Mouse (Mus musculus): ENCODE results near the gene Jph4. TPM values are rescaled to one million over a fixed set of nuclear protein-coding genes. Genes with fewer than 3 reads are reported as not detected.

Gene Jph4
- polyA plus RNA-seq, 1 experiment, result 0.25 TPM

- 0 out of 2 replicates have a peak, but pooled peaks cover 4% of the 10 kb centered on the region for H3K4me1 ChIP-seq (ENCODE audit: control insufficient read depth, insufficient read depth, low read length)
- H3K27me3 ChIP-seq (replicated peaks; ENCODE audit: control insufficient read depth, insufficient read depth, low read length), result no peaks in the 10 kb centered on the region; the same call in 1 of the 2 replicates
- no peak for DNase-seq
- no peak overlapping the region for H3K27ac ChIP-seq (ENCODE audit: insufficient read depth, low read depth, low read length)
- TF ChIP-seq CTCF (conservative IDR thresholded peaks at IDR 0.05; ENCODE audit: insufficient read depth, insufficient read length, low read depth, low read length) (no peak), POLR2A (IDR thresholded peaks at IDR 0.05; ENCODE audit: low read depth, low read length) (no peak)
- WGBS, result 83% methylated on average over 4 of the region's 4 CpGs
- no peak overlapping the region for H3K4me3 ChIP-seq (ENCODE audit: insufficient read depth, low read depth, low read length)
- H3K36me3 ChIP-seq (ENCODE audit: control insufficient read depth, insufficient read depth, low read length), result no peaks in the 10 kb centered on the region
Observed at GRCm38 (mm10) chr14:55118852-55119251, 2.1 kb upstream of the Jph4 start.

- no peak overlapping the region for H3K4me3 ChIP-seq (ENCODE audit: insufficient read depth, low read depth, low read length)
- 4% methylated on average over 8 of the region's 8 CpGs for WGBS
- no peak for TF ChIP-seq CTCF (conservative IDR thresholded peaks at IDR 0.05; ENCODE audit: insufficient read depth, insufficient read length, low read depth, low read length)
- no peak for TF ChIP-seq POLR2A (IDR thresholded peaks at IDR 0.05; ENCODE audit: low read depth, low read length)
- no peak for DNase-seq
- no peak overlapping the region for H3K27ac ChIP-seq (ENCODE audit: insufficient read depth, low read depth, low read length)
- H3K4me1 ChIP-seq (ENCODE audit: control insufficient read depth, insufficient read depth, low read length), result 0 out of 2 replicates have a peak, but pooled peaks cover 4% of the 10 kb centered on the region
- no peaks in the 10 kb centered on the region; the same call in 1 of the 2 replicates for H3K27me3 ChIP-seq (replicated peaks; ENCODE audit: control insufficient read depth, insufficient read depth, low read length)
- H3K36me3 ChIP-seq (ENCODE audit: control insufficient read depth, insufficient read depth, low read length), result no peaks in the 10 kb centered on the region
Observed at GRCm38 (mm10) chr14:55115846-55116245, 889 bp downstream of the Jph4 start.

- WGBS, result under 1% methylated on average over 73 of the region's 78 CpGs
- no peaks in the 10 kb centered on the region for H3K36me3 ChIP-seq (ENCODE audit: control insufficient read depth, insufficient read depth, low read length)
- peak; percentile 42 for DNase-seq
- H3K27ac ChIP-seq (ENCODE audit: insufficient read depth, low read depth, low read length), result no peak overlapping the region
- 0 out of 2 replicates have a peak, but pooled peaks cover 4% of the 10 kb centered on the region for H3K4me1 ChIP-seq (ENCODE audit: control insufficient read depth, insufficient read depth, low read length)
- no peak for TF ChIP-seq CTCF (conservative IDR thresholded peaks at IDR 0.05; ENCODE audit: insufficient read depth, insufficient read length, low read depth, low read length)
- H3K4me3 ChIP-seq (ENCODE audit: insufficient read depth, low read depth, low read length), result peak overlapping the region; percentile 61
- H3K27me3 ChIP-seq (replicated peaks; ENCODE audit: control insufficient read depth, insufficient read depth, low read length), result no peaks in the 10 kb centered on the region; the same call in 1 of the 2 replicates
Observed at GRCm38 (mm10) chr14:55114759-55115701, 1.7 kb downstream of the Jph4 start.

GRCm38 (mm10) chr14:55113975-55114645 lies 2.6 kb downstream of the Jph4 start:
- Histone ChIP-seq H3K4me1 (ENCODE audit: control insufficient read depth, insufficient read depth, low read length) (0 out of 2 replicates have a peak, but pooled peaks cover 4% of the 10 kb centered on the region), H3K27ac (ENCODE audit: insufficient read depth, low read depth, low read length) (no peak overlapping the region), H3K27me3 (replicated peaks; ENCODE audit: control insufficient read depth, insufficient read depth, low read length) (no peaks in the 10 kb centered on the region; the same call in 1 of the 2 replicates), H3K36me3 (ENCODE audit: control insufficient read depth, insufficient read depth, low read length) (no peaks in the 10 kb centered on the region), H3K4me3 (ENCODE audit: insufficient read depth, low read depth, low read length) (peak overlapping the region; percentile 61; the same call in 1 of the 2 replicates)
- 11% methylated on average over 26 of the region's 26 CpGs for WGBS
- TF ChIP-seq CTCF (conservative IDR thresholded peaks at IDR 0.05; ENCODE audit: insufficient read depth, insufficient read length, low read depth, low read length), result peak; percentile 45
- no peak for TF ChIP-seq POLR2A (IDR thresholded peaks at IDR 0.05; ENCODE audit: low read depth, low read length)
- no peak for DNase-seq

- Histone ChIP-seq H3K27ac (ENCODE audit: insufficient read depth, low read depth, low read length) (no peak overlapping the region), H3K4me3 (ENCODE audit: insufficient read depth, low read depth, low read length) (no peak overlapping the region), H3K27me3 (replicated peaks; ENCODE audit: control insufficient read depth, insufficient read depth, low read length) (no peaks in the 10 kb centered on the region; the same call in 1 of the 2 replicates), H3K4me1 (ENCODE audit: control insufficient read depth, insufficient read depth, low read length) (0 out of 2 replicates have a peak, but pooled peaks cover 4% of the 10 kb centered on the region), H3K36me3 (ENCODE audit: control insufficient read depth, insufficient read depth, low read length) (no peaks in the 10 kb centered on the region)
- TF ChIP-seq CTCF (conservative IDR thresholded peaks at IDR 0.05; ENCODE audit: insufficient read depth, insufficient read length, low read depth, low read length), result no peak
- TF ChIP-seq POLR2A (IDR thresholded peaks at IDR 0.05; ENCODE audit: low read depth, low read length), result no peak
- 74% methylated on average over 51 of the region's 51 CpGs for WGBS
- DNase-seq, result no peak
Observed at GRCm38 (mm10) chr14:55113351-55113974, 3.3 kb downstream of the Jph4 start.

- no peak overlapping the region for H3K27ac ChIP-seq (ENCODE audit: insufficient read depth, low read depth, low read length)
- no peak for DNase-seq
- H3K27me3 ChIP-seq (replicated peaks; ENCODE audit: control insufficient read depth, insufficient read depth, low read length), result no peaks in the 10 kb centered on the region; the same call in 1 of the 2 replicates
- 77% methylated on average over 2 of the region's 2 CpGs for WGBS
- no peak overlapping the region for H3K4me3 ChIP-seq (ENCODE audit: insufficient read depth, low read depth, low read length)
- TF ChIP-seq POLR2A (IDR thresholded peaks at IDR 0.05; ENCODE audit: low read depth, low read length) (no peak), CTCF (conservative IDR thresholded peaks at IDR 0.05; ENCODE audit: insufficient read depth, insufficient read length, low read depth, low read length) (no peak)
- H3K36me3 ChIP-seq (ENCODE audit: control insufficient read depth, insufficient read depth, low read length), result no peaks in the 10 kb centered on the region
- H3K4me1 ChIP-seq (ENCODE audit: control insufficient read depth, insufficient read depth, low read length), result 0 out of 2 replicates have a peak, but pooled peaks cover 4% of the 10 kb centered on the region
Observed at GRCm38 (mm10) chr14:55111720-55112119, 5.0 kb downstream of the Jph4 start.
